Mouse (Mus musculus) brown adipose tissue, adult 24 weeks (tissue): ENCODE results near the gene Igflr1. TPM values are rescaled to one million over a fixed set of nuclear protein-coding genes. Genes with fewer than 3 reads are reported as not detected.

Experiments
- H3K27ac ChIP-seq: fragments of 200-500 bp; replicated peaks from 2 replicates; pipeline ENCODE4 v1.5.1; 2012; ENCODE audit warnings: low read depth, mild to moderate bottlenecking, low read length
- H3K4me1 ChIP-seq: fragments of 200-500 bp; 2 replicates; pipeline ENCODE4 v1.6.1; 2012; ENCODE audit warnings: low read length, mixed read lengths; ENCODE audit not compliant: control insufficient read depth, insufficient read depth, insufficient read length
- H3K4me3 ChIP-seq: fragments of 200-500 bp; 2 replicates; pipeline ENCODE4 v1.5.1; 2012; ENCODE audit warnings: low read depth, mild to moderate bottlenecking, low read length, moderate library complexity; ENCODE audit not compliant: insufficient read depth
- polyA plus RNA-seq: library from polyadenylated mRNA; stranded (reverse); fragments of >200 nt; gene quantifications from 2 replicates; pipeline ENCODE4 v1.2.4, GENCODE M21; 2012; ENCODE audit not compliant: missing spikeins, insufficient read depth, insufficient read length

The Igflr1 gene
- polyA plus RNA-seq, 1 experiment, result not detected

DNA sequence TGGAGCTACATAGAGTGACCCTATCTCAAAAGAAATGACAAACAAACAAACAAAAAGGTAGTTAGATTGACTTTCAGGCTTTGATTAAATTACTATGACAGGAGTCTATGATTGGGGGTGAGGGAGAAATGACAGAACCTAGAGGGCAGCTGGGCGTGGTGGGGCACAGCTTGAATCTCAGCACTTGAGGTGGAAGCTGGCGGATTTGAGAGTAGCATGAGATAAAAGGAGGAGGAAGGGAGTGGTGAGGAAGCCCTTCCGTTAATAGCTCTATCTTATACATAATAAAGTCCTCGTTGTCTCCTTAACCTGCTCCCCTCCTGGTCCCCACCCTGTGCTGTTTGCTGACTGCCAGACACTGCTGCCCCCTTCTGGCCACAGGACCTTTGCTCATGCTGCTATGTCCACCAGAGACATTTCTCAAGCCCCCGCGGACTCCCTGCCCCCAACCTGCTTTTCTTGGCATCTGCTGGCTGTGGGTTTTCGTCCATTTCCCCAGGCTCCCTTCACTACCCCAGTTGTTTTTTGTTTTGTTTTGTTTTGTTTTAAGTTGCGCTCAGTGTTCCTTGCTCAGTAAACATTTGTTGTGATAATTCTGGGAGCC lies 42.6 kb downstream of the Igflr1 start:
- no peak overlapping the region for H3K27ac ChIP-seq
- no peak overlapping the region for H3K4me3 ChIP-seq
- no peaks in the 10 kb centered on the region for H3K4me1 ChIP-seq

DNA sequence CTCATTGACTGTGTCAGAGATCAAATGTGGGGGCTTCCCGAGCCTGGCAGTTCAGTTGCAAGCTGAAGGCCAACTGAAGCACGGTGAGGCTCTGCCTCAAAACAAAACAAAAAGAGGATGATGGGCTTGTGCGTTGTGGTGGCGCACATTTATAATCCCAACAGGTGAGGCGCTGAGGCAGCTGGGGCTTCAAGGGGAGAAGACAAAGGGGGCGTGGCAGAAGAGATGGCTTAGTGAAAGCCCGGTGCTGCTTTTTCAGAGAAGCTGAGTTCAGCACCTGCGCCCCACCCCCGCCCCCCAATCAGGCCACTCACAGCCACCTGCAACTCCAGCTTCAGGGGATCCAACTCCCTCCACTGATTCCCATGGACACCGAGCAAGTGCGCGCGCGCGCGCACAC lies 43.2 kb downstream of the Igflr1 start:
- no peaks in the 10 kb centered on the region for H3K4me1 ChIP-seq
- H3K4me3 ChIP-seq, result no peak overlapping the region
- no peak overlapping the region for H3K27ac ChIP-seq

DNA sequence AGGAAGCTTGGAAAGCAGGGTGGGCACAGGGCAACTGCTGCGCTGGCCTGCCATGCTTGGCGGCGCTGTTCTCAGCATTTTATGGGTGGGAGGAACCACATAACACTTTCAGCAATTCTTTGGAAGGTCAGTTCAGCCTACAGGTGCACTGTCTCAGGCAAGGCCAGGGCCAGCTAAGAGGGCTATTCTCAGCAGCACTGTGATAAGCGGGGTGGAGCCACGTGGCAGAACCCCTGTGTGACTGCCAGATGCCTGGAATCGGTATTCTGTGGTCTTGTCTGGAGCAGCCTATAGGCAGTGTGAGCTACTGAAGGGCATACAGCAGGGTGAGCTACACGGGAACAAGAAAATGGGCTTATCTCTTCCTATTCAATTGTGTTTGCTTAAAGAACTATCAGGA lies 44.8 kb downstream of the Igflr1 start:
- Histone ChIP-seq H3K27ac (no peak overlapping the region), H3K4me1 (no peaks in the 10 kb centered on the region), H3K4me3 (no peak overlapping the region)

DNA sequence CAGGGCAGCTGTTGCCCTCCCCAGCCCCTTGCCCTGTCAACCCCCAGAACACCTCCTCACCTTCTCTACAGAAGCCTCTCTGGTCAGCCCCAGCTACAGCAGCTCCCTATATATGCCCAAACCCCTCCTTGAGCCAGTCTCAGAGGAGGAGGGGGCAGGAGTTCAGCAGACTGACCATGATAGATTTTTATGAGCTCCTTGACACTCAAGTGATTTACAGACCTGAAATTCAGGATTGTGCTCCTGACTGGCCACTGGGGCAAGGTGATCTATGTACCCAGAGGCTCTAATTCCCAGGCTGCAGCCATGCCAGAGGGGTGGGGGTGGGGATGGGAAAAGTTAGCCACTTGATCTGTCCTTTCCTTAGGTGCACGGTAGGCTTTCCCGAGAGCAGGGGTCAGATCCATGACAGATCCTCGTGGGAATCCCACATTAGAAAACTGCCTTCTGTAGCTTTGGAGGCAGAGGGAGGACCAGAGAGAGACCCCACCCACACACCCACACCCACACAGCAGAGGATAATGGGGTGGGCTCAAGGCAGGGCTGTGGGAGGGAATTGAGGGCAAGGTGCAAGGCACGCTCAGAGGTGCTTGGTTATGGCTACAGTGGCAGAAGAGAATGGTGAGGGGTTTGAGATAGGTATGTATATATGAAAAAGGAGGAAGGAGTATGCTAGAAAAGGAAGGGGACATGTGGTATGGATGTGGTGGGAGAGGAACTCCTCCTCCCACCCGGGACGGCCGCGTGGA lies 47.6 kb downstream of the Igflr1 start, which contains the start of gene Upk1a:
Gene Upk1a, minus strand, starts transcription at position 194 of the 749 bp plus-strand sequence.
- no peak within 1 kb of the TSS for H3K4me3 ChIP-seq
- no peak within 1 kb of the TSS for H3K27ac ChIP-seq
- H3K4me1 ChIP-seq, result no peaks in the 10 kb centered on the region

DNA sequence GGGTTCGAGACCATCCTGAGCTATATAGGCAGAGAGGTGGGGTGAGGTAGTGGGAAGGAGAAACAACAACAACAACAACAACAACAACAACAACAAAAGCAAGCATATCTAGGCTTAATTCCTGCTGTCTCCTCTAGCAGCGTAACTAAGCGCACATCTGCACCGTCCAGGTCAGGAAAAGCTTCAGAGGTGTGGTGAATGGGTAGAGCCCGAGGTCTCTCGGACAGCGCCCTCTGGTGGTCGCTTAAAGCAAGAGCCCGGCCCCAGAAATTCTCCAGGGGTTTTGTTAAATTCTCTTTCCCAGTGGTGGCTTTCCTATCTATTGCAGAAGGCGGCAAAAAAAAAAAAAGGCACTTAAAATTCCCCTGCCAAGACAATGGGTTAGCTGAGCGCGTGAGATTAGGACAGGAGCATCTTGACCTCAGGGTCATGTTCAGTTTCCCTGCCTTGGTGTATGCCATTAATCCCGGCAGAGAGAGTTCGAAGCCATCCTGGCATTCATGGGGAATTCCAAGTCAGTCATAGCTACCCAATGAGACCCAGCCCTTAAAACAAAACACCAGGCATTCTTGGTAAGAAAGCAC lies 48.4 kb downstream of the Igflr1 start:
- H3K4me1 ChIP-seq, result no peaks in the 10 kb centered on the region
- no peak overlapping the region for H3K27ac ChIP-seq
- no peak overlapping the region for H3K4me3 ChIP-seq

DNA sequence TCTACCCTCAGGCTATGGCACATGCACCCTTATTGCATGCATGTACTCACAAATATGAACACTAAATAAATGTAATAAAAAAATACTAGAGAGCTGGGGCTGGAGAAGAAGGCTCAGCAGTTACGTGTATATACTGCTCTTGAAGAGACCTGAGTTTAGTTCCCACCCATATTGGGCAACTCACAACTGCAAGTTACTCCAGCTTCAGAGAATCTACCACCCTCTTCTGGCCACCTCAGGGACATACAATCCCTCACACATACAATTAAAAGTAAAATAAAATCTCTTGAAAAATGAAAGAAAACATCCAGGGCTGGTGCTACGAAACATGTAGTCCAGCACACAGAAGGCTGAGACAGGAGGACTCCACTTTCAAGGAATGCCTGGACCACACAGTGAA lies 49.2 kb downstream of the Igflr1 start:
- Histone ChIP-seq H3K4me3 (no peak overlapping the region), H3K27ac (no peak overlapping the region), H3K4me1 (no peaks in the 10 kb centered on the region)

DNA sequence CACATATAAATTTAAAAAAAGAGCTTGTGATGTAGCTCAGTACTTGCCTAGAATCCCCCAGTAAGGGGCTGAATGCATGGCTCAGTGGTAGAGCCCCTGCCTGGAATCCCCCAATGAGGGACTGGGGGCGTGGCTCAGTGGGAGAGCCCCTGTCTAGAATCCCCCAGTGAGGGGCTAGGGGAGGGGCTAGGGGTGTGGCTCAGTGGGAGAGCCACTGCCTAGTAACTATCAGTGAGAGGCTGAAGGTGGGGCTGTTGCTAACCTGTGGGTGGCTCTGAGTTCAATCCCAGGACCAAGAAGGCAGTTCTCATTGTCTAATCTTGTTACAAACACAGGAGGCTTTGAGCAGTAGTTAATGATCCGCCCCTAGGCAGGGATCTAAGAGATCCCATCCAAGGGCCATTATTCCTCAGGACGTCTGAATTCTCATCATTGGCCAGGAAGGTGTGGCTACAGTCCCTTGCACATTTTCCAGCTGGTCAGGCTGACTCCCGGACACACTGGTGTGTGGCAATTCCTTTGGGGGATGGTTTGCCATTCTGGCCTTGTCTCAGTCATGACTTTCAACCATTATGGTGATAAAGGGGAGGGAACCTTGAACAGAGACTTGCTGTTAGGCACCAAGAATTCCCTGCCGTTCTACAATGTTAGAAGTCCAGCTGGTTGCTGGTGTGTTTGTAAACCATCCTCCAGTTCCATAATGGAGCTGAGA lies 50.0 kb downstream of the Igflr1 start:
- no peak overlapping the region for H3K27ac ChIP-seq
- H3K4me1 ChIP-seq, result no peaks in the 10 kb centered on the region
- no peak overlapping the region for H3K4me3 ChIP-seq

Other genes starting within 250 kb of the Igflr1 start
- gene E130208F15Rik, start 243.7 kb upstream of the Igflr1 start, polyA plus RNA-seq, result 1.6 and 2.0 TPM in 2 replicates
- gene Sdhaf1, start 241.5 kb upstream of the Igflr1 start, polyA plus RNA-seq, result 18.1 and 22.7 TPM in 2 replicates
- gene Lrfn3, start 202.7 kb upstream of the Igflr1 start, polyA plus RNA-seq, result 0.67 and 2.4 TPM in 2 replicates
- gene Tyrobp, start 151.7 kb upstream of the Igflr1 start, polyA plus RNA-seq, result 34.6 and 43.0 TPM in 2 replicates
- 2.5 and 2.8 TPM in 2 replicates for gene Hcst, start 145.6 kb upstream of the Igflr1 start, polyA plus RNA-seq
- 0.67 and 1.6 TPM in 2 replicates for gene Nfkbid, start 143.7 kb upstream of the Igflr1 start, polyA plus RNA-seq
- 0.44 and 0.92 TPM in 2 replicates for gene Aplp1, start 119.9 kb upstream of the Igflr1 start, polyA plus RNA-seq
- not detected in 2 replicates for gene Kirrel2, start 107.7 kb upstream of the Igflr1 start, polyA plus RNA-seq
- gene Nphs1, start 107.1 kb upstream of the Igflr1 start, polyA plus RNA-seq, result not detected in 2 replicates
- not detected in 2 replicates for gene Prodh2, start 71.8 kb upstream of the Igflr1 start, polyA plus RNA-seq
- gene Arhgap33, start 30.4 kb upstream of the Igflr1 start, polyA plus RNA-seq, result 0.40 TPM in 1 of 2 replicates, not detected in the other
- gene Hspb6, start 13.2 kb upstream of the Igflr1 start, polyA plus RNA-seq, result 49.1 and 64.2 TPM in 2 replicates
- 0.95 and 4.2 TPM in 2 replicates for gene Proser3, start 13.1 kb upstream of the Igflr1 start, polyA plus RNA-seq
- 19.5 and 23.1 TPM in 2 replicates for gene Lin37, start 5.6 kb upstream of the Igflr1 start, polyA plus RNA-seq
- 59.1 and 65.5 TPM in 2 replicates for gene U2af1l4, start 2.1 kb upstream of the Igflr1 start, polyA plus RNA-seq
- gene Gm49396, start 2.1 kb upstream of the Igflr1 start, polyA plus RNA-seq, result 0.91 and 5.5 TPM in 2 replicates
- 177 and 187 TPM in 2 replicates for gene Psenen, start 1.8 kb upstream of the Igflr1 start, polyA plus RNA-seq
- gene Kmt2b, start 23.3 kb downstream of the Igflr1 start, polyA plus RNA-seq, result 7.1 and 16.1 TPM in 2 replicates
- gene Zbtb32, start 33.5 kb downstream of the Igflr1 start, polyA plus RNA-seq, result not detected in 2 replicates
- not detected in 2 replicates for gene Upk1a, start 47.4 kb downstream of the Igflr1 start, polyA plus RNA-seq
- gene Cox6b1, start 60.7 kb downstream of the Igflr1 start, polyA plus RNA-seq, result 5,485 and 5,752 TPM in 2 replicates
- gene Etv2, start 70.4 kb downstream of the Igflr1 start, polyA plus RNA-seq, result not detected in 2 replicates
- gene Rbm42, start 84.9 kb downstream of the Igflr1 start, polyA plus RNA-seq, result 24.5 and 39.6 TPM in 2 replicates
- gene Haus5, start 99.6 kb downstream of the Igflr1 start, polyA plus RNA-seq, result 2.3 and 2.9 TPM in 2 replicates
- gene Pmis2, start 106.2 kb downstream of the Igflr1 start, polyA plus RNA-seq, result not detected in 2 replicates
- not detected in 2 replicates for gene 2200002J24Rik, start 133.5 kb downstream of the Igflr1 start, polyA plus RNA-seq
- gene Atp4a, start 146.8 kb downstream of the Igflr1 start, polyA plus RNA-seq, result not detected in 2 replicates
- 209 and 275 TPM in 2 replicates for gene Tmem147, start 164.1 kb downstream of the Igflr1 start, polyA plus RNA-seq
- not detected in 2 replicates for gene Gapdhs, start 178.3 kb downstream of the Igflr1 start, polyA plus RNA-seq
- 12.3 and 18.2 TPM in 2 replicates for gene Sbsn, start 186.0 kb downstream of the Igflr1 start, polyA plus RNA-seq
- 7.4 and 7.8 TPM in 2 replicates for gene Dmkn, start 198.3 kb downstream of the Igflr1 start, polyA plus RNA-seq
- gene Krtdap, start 222.5 kb downstream of the Igflr1 start, polyA plus RNA-seq, result 11.5 and 15.2 TPM in 2 replicates